Comparison of ENCODE assay signal across 9 mouse cellular contexts in genomic region chr6:83673395-83673794, GRCm38 (mm10). TPM values are rescaled to one million over a fixed set of nuclear protein-coding genes. Genes with fewer than 3 reads are reported as not detected.
DNase-seq lines count a peak whose midpoint lies in the region; ATAC-seq lines count a peak whose summit lies in the region.
"Had no signal": no experiment of that assay in that cellular context is flagged by ENCODE, and none has a peak within 500 bp of the region (broad histone marks: within the 10 kb centered on the region; RNA-seq: fewer than 3 reads in every experiment).

No protein-coding gene starts in this region.

- intact Hi-C loops in gastrocnemius, postnatal 36 days (cut with DNase I) = loop anchor here (2.0 to 10.0 kb wide), 2 partner anchors 91 to 319 kb away; no protein-coding TSS in a partner anchor

- peak; percentile 77 for ATAC-seq in megakaryocyte progenitor cell, adult 5-6 weeks (replicated peaks; ENCODE audit: poor library complexity)
- ATAC-seq in activated CD4-positive, CD25-positive, alpha-beta regulatory T cell, adult 4 months = no peak

- DNase-seq in CD4-positive helper T cell, adult 2 months (ENCODE audit: low read depth, low spot score) = peak; percentile 61
- peak; percentile 80 for DNase-seq in R1 (ENCODE audit: low read depth, low spot score)
- peak; percentile 78 for DNase-seq in cerebellum, postnatal 36 days
- peak; percentile 21 to 37 for DNase-seq in gastrocnemius, postnatal 36 days
- peak; percentile 73 for DNase-seq in layer of hippocampus, adult 9-11 months
- DNase-seq in spleen, adult 18-20 months = peak; percentile 10 to 66

RNA-seq across cellular contexts. Expression of gene Cd207, which starts 4.3 kb away (rescaled TPM):
- under 1 TPM in 1 of 2 experiments, not detected in 1; 0.18 TPM for total RNA-seq in gastrocnemius, postnatal 36 days (2021)
- not detected in 2 replicates for total RNA-seq in megakaryocyte progenitor cell, adult 5-6 weeks (2015)
- total RNA-seq in megakaryocyte progenitor cell, adult 5-6 weeks (2017) = not detected in 2 replicates
- not detected for polyA plus RNA-seq in activated CD4-positive, CD25-positive, alpha-beta regulatory T cell, adult 4 months (2017; shearing (Covaris generic))
- polyA plus RNA-seq: limb, embryonic 13.5 days had no signal

RNA-seq across cellular contexts. Expression of gene Clec4f, which starts 17.4 kb away (rescaled TPM):
- not detected for total RNA-seq in gastrocnemius, postnatal 36 days (2021)
- not detected in 2 replicates for total RNA-seq in megakaryocyte progenitor cell, adult 5-6 weeks (2015)
- not detected in 2 replicates for total RNA-seq in megakaryocyte progenitor cell, adult 5-6 weeks (2017)
- not detected for polyA plus RNA-seq in activated CD4-positive, CD25-positive, alpha-beta regulatory T cell, adult 4 months (2017; shearing (Covaris generic))
- polyA plus RNA-seq: limb, embryonic 13.5 days had no signal

RNA-seq across cellular contexts. Expression of gene Vax2, which starts 37.7 kb away (rescaled TPM):
- not detected for total RNA-seq in gastrocnemius, postnatal 36 days (2021)
- not detected in 2 replicates for total RNA-seq in megakaryocyte progenitor cell, adult 5-6 weeks (2015)
- not detected in 2 replicates for total RNA-seq in megakaryocyte progenitor cell, adult 5-6 weeks (2017)
- under 1 TPM in 1 of 2 experiments, not detected in 1; 0.45 TPM for polyA plus RNA-seq in activated CD4-positive, CD25-positive, alpha-beta regulatory T cell, adult 4 months (2017; shearing (Covaris generic))

Comparison
In these comparisons a context has a peak if more than half of its experiments do, and no peak if none do; other contexts are left out.
1. DNase-seq: peak in every context shown above with its lines; median percentile 80 in R1; 78 in cerebellum, postnatal 36 days; 73 in layer of hippocampus, adult 9-11 months; 61 in CD4-positive helper T cell, adult 2 months; 38 in spleen, adult 18-20 months; 29 in gastrocnemius, postnatal 36 days.